Mouse (Mus musculus) limb, embryonic 12.5 days (tissue): ENCODE data around the gene Eif4h. TPM values are rescaled to one million over a fixed set of nuclear protein-coding genes. Genes with fewer than 3 reads are reported as not detected.

Experiments
- ATAC-seq: fragments of 200-750 bp; cut with Nextera tagmentation; 2 replicates; pipeline ENCODE4 v1.8.0; 2017; ENCODE audit warnings: low read depth, moderate TSS enrichment; ENCODE audit not compliant: insufficient number of reproducible peaks, insufficient read depth, low FRiP score, low TSS enrichment
- H3K27ac ChIP-seq: fragments of 300-500 bp; sonication (generic); 2 replicates; pipeline ENCODE4 v1.5.1; 2016; ENCODE audit warnings: mild to moderate bottlenecking, moderate library complexity
- H3K27me3 ChIP-seq: fragments of 300-500 bp; sonication (generic); 2 replicates; pipeline ENCODE4 v1.6.1; 2016; ENCODE audit warnings: mild to moderate bottlenecking, moderate library complexity
- H3K36me3 ChIP-seq: fragments of 300-500 bp; sonication (generic); 2 replicates; pipeline ENCODE4 v1.6.1; 2016; ENCODE audit warnings: mild to moderate bottlenecking, moderate library complexity
- H3K4me1 ChIP-seq: fragments of 300-500 bp; sonication (generic); replicated peaks from 2 replicates; pipeline ENCODE4 v1.6.1; 2016
- H3K4me2 ChIP-seq: fragments of 300-500 bp; sonication (generic); 2 replicates; pipeline ENCODE4 v1.6.1; 2016; ENCODE audit warnings: mild to moderate bottlenecking, moderate library complexity
- H3K4me3 ChIP-seq: fragments of 300-500 bp; sonication (generic); replicated peaks from 2 replicates; pipeline ENCODE4 v1.5.1; 2016; ENCODE audit warnings: mild to moderate bottlenecking
- H3K9ac ChIP-seq: fragments of 300-500 bp; sonication (generic); replicated peaks from 2 replicates; pipeline ENCODE4 v1.6.1; 2016; ENCODE audit warnings: mild to moderate bottlenecking, moderate library complexity
- H3K9me3 ChIP-seq: fragments of 300-500 bp; sonication (generic); 2 replicates; pipeline ENCODE4 v1.6.1; 2016; ENCODE audit warnings: mild to moderate bottlenecking, moderate library complexity
- WGBS: fragments of 180-500 bp; shearing (Covaris S2); methylation state at CpG from one replicate; pipeline ENCODE4 v1.1.7; 2016; 5-methylcytosine and 5-hydroxymethylcytosine counted together
- polyA plus RNA-seq: library from polyadenylated mRNA; unstranded; fragments of >200 nt; fragmentation: Nextera tagmentation; extraction: Ambion mirVana; gene quantifications from 2 replicates; pipeline ENCODE4 v1.2.1, GENCODE M21; 2016

The Eif4h gene
- 523 and 531 TPM in 2 replicates for polyA plus RNA-seq

GRCm38 (mm10) chr5:134639269-134639682, at the start of gene Eif4h:
Gene Eif4h (minus strand): TSS chr5:134639490.
- Histone ChIP-seq H3K27ac (peak within 1 kb of the TSS; percentile 96), H3K4me3 (peak within 1 kb of the TSS; percentile 99), H3K4me1 (peaks cover 12% of the 10 kb centered on the region), H3K9me3 (no peaks in the 10 kb centered on the region), H3K4me2 (peak within 1 kb of the TSS; percentile 66), H3K27me3 (no peaks in the 10 kb centered on the region), H3K9ac (peak within 1 kb of the TSS; percentile 98), H3K36me3 (peaks cover 23% of the 10 kb centered on the region)
- under 1% methylated on average over 49 of the region's 52 CpGs for WGBS
- ATAC-seq = peak; percentile 92

- Histone ChIP-seq H3K27ac (peak overlapping the region; percentile 50; the same call in 1 of the 2 replicates), H3K36me3 (peaks cover 24% of the 10 kb centered on the region), H3K27me3 (no peaks in the 10 kb centered on the region), H3K9ac (no peak overlapping the region; the same call in 1 of the 2 replicates), H3K4me3 (peak overlapping the region; percentile 87), H3K9me3 (no peaks in the 10 kb centered on the region), H3K4me2 (peak overlapping the region; percentile 78), H3K4me1 (peaks cover 13% of the 10 kb centered on the region)
- WGBS = under 1% methylated on average over 38 of the region's 38 CpGs
- ATAC-seq = peak; percentile 94
These were observed 49.5 kb upstream of the Eif4h start for GRCm38 (mm10) chr5:134688718-134689284.

- no peaks in the 10 kb centered on the region for H3K9me3 ChIP-seq
- H3K4me2 ChIP-seq = peak within 1 kb of the TSS; percentile 78
- H3K27me3 ChIP-seq = no peaks in the 10 kb centered on the region
- H3K9ac ChIP-seq = peak within 1 kb of the TSS; percentile 78
- ATAC-seq = peak; percentile 4; the same call in 1 of the 2 replicates
- H3K4me3 ChIP-seq = peak within 1 kb of the TSS; percentile 87
- H3K36me3 ChIP-seq = peaks cover 26% of the 10 kb centered on the region
- peak within 1 kb of the TSS; percentile 50 for H3K27ac ChIP-seq
- under 1% methylated on average over 55 of the region's 69 CpGs for WGBS
- H3K4me1 ChIP-seq = peaks cover 13% of the 10 kb centered on the region
These were observed 48.9 kb upstream of the Eif4h start, which contains the start of gene Limk1 for GRCm38 (mm10) chr5:134688086-134688717. Gene Limk1 (minus strand): TSS chr5:134688598.

GRCm38 (mm10) chr5:134687187-134687586, 47.9 kb upstream of the Eif4h start:
- H3K36me3 ChIP-seq = peaks cover 34% of the 10 kb centered on the region
- H3K4me3 ChIP-seq = peak overlapping the region; percentile 87
- no peaks in the 10 kb centered on the region for H3K27me3 ChIP-seq
- no peak for ATAC-seq
- H3K9ac ChIP-seq = peak overlapping the region; percentile 78; the same call in 1 of the 2 replicates
- no peak overlapping the region for H3K27ac ChIP-seq
- no peaks in the 10 kb centered on the region for H3K9me3 ChIP-seq
- H3K4me2 ChIP-seq = peak overlapping the region; percentile 78
- WGBS = 77% methylated on average over 1 of the region's 1 CpGs
- peaks cover 13% of the 10 kb centered on the region for H3K4me1 ChIP-seq

GRCm38 (mm10) chr5:134686541-134686940, 47.3 kb upstream of the Eif4h start:
- H3K36me3 ChIP-seq = peaks cover 34% of the 10 kb centered on the region
- no peaks in the 10 kb centered on the region for H3K27me3 ChIP-seq
- peaks cover 13% of the 10 kb centered on the region for H3K4me1 ChIP-seq
- 89% methylated on average over 6 of the region's 6 CpGs for WGBS
- no peaks in the 10 kb centered on the region for H3K9me3 ChIP-seq
- H3K4me3 ChIP-seq = no peak overlapping the region
- ATAC-seq = no peak
- H3K27ac ChIP-seq = no peak overlapping the region
- H3K9ac ChIP-seq = no peak overlapping the region
- no peak overlapping the region for H3K4me2 ChIP-seq

- Histone ChIP-seq H3K4me1 (peaks cover 12% of the 10 kb centered on the region), H3K36me3 (peaks cover 34% of the 10 kb centered on the region)
- 65% methylated on average over 2 of the region's 2 CpGs for WGBS
These were observed 45.1 kb upstream of the Eif4h start for GRCm38 (mm10) chr5:134684398-134684797.

GRCm38 (mm10) chr5:134683813-134684212, 44.5 kb upstream of the Eif4h start:
- 38% methylated on average over 2 of the region's 2 CpGs for WGBS
- H3K27ac ChIP-seq = no peak overlapping the region
- no peaks in the 10 kb centered on the region for H3K9me3 ChIP-seq
- H3K4me3 ChIP-seq = no peak overlapping the region
- H3K9ac ChIP-seq = no peak overlapping the region
- no peak for ATAC-seq
- peaks cover 34% of the 10 kb centered on the region for H3K36me3 ChIP-seq
- H3K4me1 ChIP-seq = peaks cover 9% of the 10 kb centered on the region
- no peaks in the 10 kb centered on the region for H3K27me3 ChIP-seq
- H3K4me2 ChIP-seq = no peak overlapping the region

More at GRCm38 (mm10) chr5:134684398-134684797, 45.1 kb upstream of the Eif4h start:
- no peak for ATAC-seq
- Histone ChIP-seq H3K9me3 (no peaks in the 10 kb centered on the region), H3K4me2 (no peak overlapping the region), H3K9ac (no peak overlapping the region), H3K4me3 (no peak overlapping the region), H3K27ac (no peak overlapping the region), H3K27me3 (no peaks in the 10 kb centered on the region)

GRCm38 (mm10) chr5:134680238-134680637, 40.9 kb upstream of the Eif4h start:
- ATAC-seq = no peak
- no peak overlapping the region for H3K4me3 ChIP-seq
- 72% methylated on average over 12 of the region's 12 CpGs for WGBS

GRCm38 (mm10) chr5:134678827-134679546, 39.7 kb upstream of the Eif4h start:
- Histone ChIP-seq H3K27ac (no peak overlapping the region), H3K9ac (no peak overlapping the region), H3K4me3 (no peak overlapping the region), H3K4me2 (no peak overlapping the region), H3K27me3 (no peaks in the 10 kb centered on the region; the same call in 1 of the 2 replicates), H3K4me1 (peaks cover 16% of the 10 kb centered on the region), H3K9me3 (no peaks in the 10 kb centered on the region), H3K36me3 (peaks cover 20% of the 10 kb centered on the region)
- 54% methylated on average over 8 of the region's 8 CpGs for WGBS
- no peak for ATAC-seq

More at GRCm38 (mm10) chr5:134680238-134680637, 40.9 kb upstream of the Eif4h start:
- no peaks in the 10 kb centered on the region for H3K9me3 ChIP-seq
- H3K36me3 ChIP-seq = peaks cover 29% of the 10 kb centered on the region
- no peak overlapping the region for H3K27ac ChIP-seq
- H3K4me1 ChIP-seq = peaks cover 16% of the 10 kb centered on the region
- no peak overlapping the region for H3K4me2 ChIP-seq
- no peak overlapping the region for H3K9ac ChIP-seq
- no peaks in the 10 kb centered on the region; the same call in 1 of the 2 replicates for H3K27me3 ChIP-seq

GRCm38 (mm10) chr5:134678031-134678430, 38.7 kb upstream of the Eif4h start:
- H3K9ac ChIP-seq = no peak overlapping the region
- H3K27ac ChIP-seq = no peak overlapping the region
- H3K36me3 ChIP-seq = peaks cover 15% of the 10 kb centered on the region
- no peaks in the 10 kb centered on the region; the same call in 1 of the 2 replicates for H3K27me3 ChIP-seq
- peaks cover 16% of the 10 kb centered on the region for H3K4me1 ChIP-seq
- 83% methylated on average over 3 of the region's 3 CpGs for WGBS
- no peak overlapping the region for H3K4me2 ChIP-seq
- H3K9me3 ChIP-seq = no peaks in the 10 kb centered on the region
- ATAC-seq = no peak
- H3K4me3 ChIP-seq = no peak overlapping the region

GRCm38 (mm10) chr5:134677491-134677890, 38.2 kb upstream of the Eif4h start:
- Histone ChIP-seq H3K27me3 (no peaks in the 10 kb centered on the region; the same call in 1 of the 2 replicates), H3K36me3 (peaks cover 15% of the 10 kb centered on the region), H3K4me3 (no peak overlapping the region), H3K4me2 (no peak overlapping the region), H3K4me1 (peaks cover 16% of the 10 kb centered on the region), H3K9ac (no peak overlapping the region), H3K9me3 (no peaks in the 10 kb centered on the region), H3K27ac (0 out of 2 replicates have a peak overlapping the region, but pooled peaks have one; percentile 82)
- WGBS = 85% methylated on average over 5 of the region's 5 CpGs
- ATAC-seq = no peak
